Mouse (Mus musculus): ENCODE data around the gene Celf2.
A peak's percentile ranks its signal among the peaks of the same experiment; 100 is the strongest.

Gene Celf2

DNA sequence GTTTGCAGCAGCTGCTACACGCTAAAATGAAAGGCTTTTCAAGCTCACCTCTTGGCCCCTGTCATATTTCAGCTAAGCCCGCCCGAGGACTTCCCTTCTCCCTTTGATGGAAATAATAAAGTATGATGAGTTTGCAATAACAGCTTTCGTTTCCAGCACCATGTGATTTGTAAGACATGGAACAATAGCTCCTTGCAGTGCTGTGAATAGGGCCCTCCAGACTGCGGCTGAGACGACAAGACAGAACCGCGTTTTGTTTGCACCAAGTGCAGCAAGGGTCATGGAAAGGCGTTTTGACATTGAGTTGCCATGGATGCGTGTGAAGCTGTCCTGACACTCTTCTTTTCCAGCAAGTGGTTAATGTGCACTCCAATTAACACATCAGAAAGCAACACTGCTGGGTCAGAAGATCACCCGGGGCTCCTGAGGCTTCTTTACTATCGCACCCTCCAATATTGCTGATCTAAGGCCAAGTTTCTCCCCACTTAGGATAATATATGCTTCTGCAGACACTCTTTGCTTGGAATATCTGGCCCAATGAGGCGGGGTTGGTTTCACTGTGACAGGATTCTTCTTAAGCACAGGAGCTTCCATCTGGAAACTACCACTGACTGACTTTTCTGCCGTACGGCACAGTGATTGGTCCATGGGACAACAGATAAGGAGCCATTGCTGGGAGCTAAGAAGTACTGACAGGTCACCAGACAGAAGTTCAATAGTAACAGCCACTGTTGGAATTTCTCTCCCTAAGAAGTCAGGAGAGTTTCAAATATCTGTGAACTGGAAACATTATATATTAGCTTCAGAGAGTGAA, 301.5 kb downstream of the Celf2 start:
- no peak for DNase-seq (ENCODE audit: low spot score in 2 of 2)

DNA sequence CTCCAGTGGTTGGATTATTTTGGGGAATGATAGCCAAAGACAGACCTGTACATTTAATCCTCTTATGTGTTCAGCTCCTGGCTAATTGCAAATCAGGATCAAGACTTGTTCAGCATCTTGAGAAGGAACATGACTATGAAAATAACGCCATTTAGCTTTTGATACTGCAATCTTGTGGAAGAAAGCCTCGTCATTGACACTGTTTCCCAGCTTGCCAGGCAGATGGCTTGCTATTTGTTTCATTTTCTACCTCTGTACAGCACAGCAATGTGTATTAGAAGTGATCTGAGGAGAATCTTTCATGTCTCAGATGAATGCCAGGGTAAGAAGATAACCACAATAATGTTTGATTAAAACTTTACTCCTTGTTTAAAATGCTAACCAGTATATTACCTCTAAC, 315.9 kb downstream of the Celf2 start:
- DNase-seq (ENCODE audit: low spot score in 2 of 2), result no peak

DNA sequence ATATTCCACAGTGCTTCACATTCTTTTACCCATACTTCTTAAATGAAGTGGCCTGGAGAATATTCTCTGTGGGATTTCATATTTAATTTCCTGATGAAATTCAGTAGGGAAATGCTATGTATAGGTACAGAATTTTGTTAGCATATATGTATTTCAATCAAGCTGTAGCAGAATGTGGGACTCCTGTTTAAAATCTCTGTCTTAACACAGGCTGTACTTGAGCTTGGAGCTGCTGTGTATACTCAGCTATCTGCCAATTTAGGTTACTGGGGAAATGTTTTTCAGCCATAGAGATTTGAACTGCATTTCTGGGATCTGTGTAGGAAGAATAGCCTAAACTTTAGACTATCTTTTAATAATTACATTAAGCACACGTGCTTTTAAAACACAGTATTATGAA, 330.2 kb downstream of the Celf2 start:
- no peak for DNase-seq (ENCODE audit: low spot score in 2 of 2)

DNA sequence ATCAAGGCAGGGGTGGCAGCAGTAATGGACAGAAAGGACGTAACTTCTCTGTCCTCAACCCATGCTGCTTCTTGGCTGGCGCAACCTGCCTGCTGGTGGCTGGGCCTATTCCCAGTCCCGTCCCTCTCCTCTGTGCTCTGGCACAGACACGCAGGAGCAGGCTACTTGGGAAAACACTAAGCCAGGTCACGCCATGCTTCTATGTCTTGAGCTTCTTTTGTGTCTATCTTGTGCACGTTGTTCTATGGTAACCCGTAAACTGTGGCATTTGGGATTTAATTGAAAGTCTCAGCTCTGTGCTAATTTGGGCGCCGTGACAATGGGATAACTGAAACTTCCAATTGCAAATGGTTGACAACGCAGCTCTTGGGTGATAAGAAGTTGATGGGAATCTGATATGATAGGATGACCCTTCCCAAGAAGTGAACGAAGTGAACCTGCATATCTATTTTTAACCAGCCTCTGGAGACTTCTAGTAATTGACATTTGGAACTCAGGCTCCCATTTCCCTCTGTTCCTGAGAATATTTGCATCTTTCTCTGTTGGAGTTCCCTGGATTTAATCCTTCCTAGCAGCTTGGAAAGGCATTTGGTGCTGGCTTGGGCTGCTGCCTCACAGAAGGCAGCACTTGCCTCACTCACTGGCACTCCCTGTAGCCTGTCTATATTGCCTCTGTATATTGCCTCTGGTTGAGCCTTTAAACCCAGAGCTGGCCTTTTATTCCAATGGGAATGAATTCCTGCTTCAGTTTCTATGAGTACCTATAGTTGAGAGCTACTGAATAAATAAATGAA, 335.9 kb downstream of the Celf2 start:
- no peak for DNase-seq (ENCODE audit: low spot score in 2 of 2)

DNA sequence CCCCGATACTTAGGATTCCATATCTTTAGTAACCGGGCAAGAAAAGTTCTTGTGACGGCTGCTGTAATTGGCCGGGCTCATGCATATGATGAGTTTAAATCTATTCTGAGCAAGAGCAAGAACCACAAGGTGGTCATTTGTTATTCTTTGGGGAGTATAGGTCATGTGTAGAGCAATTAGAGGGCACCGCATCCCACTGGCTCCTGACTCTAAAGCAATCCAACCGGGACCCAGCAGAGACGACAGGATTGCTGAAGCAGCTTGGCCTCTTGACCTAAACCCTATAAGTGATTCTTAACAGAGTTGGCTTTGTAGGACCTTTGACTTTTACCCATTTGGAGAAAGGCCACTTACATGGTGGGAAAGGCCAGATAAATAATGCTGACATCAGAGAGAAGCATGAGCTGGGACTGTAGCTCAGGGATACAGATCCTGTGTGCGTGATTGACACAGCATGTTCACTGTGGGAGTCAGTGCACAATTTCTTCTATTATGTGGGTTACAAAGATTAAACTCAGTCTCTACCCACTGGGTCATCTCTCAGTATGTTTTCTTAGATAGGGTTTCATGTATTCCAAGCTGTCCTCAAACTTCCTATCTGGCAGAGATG, 338.2 kb downstream of the Celf2 start:
- DNase-seq (ENCODE audit: low spot score in 2 of 2), result no peak

DNA sequence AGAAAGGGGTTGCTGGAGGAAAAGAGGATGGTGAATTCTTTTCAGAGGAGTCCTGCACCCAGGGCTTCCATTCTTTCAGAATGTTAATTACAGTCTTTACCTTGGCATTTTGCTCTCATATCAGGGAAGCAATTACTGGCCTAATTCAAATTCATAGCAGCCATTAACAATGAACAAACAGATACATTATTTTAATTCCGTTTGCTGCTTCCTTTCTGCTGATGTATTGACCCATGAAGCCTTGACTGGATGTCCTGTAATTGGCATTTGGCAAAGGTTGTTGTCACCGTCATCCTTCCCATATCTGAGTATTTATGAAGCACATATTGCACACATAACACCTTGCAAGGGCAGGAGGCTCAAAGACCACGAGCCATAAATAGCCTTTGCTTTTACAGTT, 343.6 kb downstream of the Celf2 start:
- no peak for DNase-seq (ENCODE audit: low spot score in 2 of 2)

DNA sequence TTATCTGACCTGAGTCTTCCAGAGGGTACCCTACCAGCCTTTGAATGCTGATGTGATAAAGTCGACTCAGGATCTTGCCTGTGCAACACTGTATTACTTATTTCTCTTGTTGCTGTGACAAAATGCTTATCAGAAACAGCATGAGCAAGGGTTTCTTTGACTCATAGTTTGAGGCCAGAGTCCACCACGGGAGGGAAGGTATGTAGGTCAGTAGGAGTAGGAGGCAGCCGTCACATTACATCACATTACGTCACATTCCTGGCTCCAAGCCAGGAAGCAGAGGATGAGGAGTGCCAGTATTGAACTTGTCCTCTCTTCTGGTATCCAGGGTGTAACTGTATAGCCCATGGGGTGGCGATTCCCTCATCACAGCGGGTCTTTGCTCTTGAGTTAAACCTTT, 349.3 kb downstream of the Celf2 start:
- no peak for DNase-seq (ENCODE audit: low spot score in 2 of 2)

DNA sequence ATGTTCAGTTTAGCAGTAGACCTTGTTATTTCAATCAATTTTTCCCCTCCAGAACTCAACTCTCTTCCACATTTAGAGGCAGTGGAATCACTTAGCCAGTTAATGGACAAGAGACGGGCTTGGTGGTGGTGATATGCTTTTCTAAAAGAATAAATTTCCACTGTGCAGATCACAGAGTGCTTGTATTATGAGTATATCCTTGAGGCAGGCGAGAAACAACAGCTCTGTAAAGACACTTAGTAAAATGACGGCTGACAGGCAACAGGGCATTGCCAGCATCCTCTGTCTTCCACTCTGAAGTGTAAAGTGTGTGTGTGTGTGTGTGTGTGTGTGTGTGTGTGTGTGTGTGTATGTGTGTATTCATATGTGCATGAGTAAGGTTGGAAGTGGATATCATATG, 362.1 kb downstream of the Celf2 start:
- DNase-seq (ENCODE audit: low spot score in 2 of 2), result no peak

DNA sequence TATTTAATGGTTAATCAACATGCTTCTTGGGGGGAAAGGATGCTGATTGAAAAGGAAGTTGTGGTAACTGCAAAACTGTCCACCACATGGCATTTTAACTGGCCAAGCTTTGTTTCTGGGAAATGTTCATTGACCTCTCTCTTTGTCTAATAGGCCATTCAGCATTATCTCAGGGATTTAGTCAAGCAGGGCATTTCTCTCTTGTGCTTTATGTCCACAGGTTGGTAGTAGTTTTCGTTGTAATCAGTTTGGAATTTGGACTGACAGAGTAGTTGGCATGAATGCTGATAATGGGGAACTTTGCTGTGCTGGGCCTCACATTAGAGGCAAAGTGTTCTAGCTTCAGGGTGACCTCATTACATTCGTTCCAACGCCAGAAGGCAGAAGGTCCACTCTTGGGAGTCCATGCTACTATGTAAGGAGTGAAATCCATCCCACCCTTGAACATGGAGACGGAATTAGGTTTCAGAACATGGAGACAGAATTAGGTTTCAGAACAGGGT, 363.8 kb downstream of the Celf2 start:
- no peak for DNase-seq (ENCODE audit: low spot score in 2 of 2)

DNA sequence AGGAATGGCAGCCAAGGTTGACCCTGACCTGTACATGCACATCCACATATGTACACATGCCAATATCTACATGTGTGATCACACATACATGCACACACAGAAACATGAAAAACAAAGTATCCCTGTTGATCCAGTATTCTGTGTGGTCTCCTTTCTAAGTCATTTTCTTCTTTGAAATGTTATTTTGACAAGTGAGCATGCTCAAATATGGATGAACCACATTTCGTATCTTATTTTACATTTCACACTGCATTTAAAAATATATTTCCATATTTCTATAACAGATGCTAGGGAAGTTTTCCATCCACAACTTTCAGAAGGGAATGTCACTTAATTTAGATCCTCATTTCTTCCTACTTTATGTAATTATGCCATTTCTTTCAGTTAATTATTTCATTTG, 364.5 kb downstream of the Celf2 start:
- no peak for DNase-seq (ENCODE audit: low spot score in 2 of 2)

DNA sequence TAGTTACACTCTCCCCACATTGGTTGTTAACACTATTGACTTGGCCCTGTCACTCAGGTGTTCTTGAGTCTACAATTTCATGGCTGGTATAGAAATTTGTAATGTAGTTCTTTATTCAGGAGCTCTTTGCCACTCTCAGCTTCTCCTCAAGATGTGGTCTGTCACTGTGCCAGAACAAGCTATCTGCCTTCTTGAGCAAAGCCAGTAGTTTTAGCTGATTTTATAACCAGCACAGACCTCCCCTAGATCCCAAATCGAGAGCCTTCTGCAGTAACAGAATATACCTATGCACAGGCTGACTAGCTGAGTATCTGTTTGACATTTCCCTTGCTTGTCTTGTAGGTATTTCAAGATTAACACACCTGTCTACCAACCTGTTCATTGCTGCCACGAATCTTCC, 386.0 kb downstream of the Celf2 start:
- no peak for DNase-seq (ENCODE audit: low spot score in 2 of 2)

DNA sequence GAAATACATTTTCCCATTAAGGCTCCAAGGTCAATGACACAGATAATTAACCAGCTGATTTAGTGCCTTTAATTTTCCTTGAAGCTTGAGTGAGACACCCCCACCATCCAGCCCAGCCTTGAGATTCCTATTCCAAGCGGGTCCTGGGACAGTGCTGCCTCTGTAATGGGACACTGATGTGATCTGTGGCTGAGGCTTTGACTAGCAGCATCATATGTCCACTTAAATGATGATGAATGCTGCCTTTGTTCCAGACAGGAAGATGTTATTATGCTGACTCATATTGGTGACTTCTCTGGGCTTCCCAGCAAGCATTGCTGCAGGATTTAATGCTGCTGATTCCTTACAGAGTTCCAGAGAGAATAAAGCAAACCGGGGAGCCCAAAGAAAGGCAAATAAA, 393.6 kb downstream of the Celf2 start:
- DNase-seq (ENCODE audit: low spot score in 2 of 2), result no peak

DNA sequence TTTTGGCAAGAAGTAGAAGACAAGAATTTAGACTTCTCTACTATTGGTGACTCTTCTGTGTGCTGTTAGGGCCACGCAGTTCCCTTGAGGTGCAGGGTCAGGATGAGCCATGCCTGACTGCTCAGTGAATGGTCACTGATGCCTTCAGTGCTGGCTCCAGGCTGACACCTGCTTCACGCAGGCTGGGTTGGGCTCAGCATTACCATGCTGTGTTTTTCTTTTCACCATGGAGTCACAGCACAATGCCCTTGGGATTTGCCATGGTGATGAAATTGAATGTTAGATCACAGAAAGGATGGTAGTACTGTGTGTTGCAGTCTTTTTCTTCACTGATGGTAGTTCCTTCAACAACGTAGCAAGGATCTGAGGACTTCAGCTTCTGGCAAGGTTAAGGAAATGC, 394.2 kb downstream of the Celf2 start:
- DNase-seq (ENCODE audit: low spot score in 2 of 2), result peak in 1 of 2 experiments; percentile 8

DNA sequence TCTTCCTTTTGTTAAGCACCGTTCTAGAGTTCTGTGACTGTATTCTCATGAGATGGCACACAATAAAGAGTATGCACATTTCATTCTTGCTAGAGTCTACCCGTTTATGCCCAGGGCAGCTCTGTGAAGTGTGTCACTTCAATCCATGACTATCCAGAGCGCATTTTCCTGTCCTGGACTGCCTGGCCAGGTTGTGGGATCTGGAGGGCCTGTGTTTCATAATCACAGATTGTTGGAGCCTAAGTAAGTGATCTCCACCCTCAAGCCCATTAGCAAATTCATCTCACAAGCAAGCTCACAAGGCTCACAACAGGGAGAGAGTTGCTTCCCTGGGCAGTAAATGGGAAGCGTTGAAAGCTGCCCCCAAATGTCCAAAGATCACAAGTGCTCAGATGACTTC, 395.6 kb downstream of the Celf2 start:
- no peak for DNase-seq (ENCODE audit: low spot score in 2 of 2)

DNA sequence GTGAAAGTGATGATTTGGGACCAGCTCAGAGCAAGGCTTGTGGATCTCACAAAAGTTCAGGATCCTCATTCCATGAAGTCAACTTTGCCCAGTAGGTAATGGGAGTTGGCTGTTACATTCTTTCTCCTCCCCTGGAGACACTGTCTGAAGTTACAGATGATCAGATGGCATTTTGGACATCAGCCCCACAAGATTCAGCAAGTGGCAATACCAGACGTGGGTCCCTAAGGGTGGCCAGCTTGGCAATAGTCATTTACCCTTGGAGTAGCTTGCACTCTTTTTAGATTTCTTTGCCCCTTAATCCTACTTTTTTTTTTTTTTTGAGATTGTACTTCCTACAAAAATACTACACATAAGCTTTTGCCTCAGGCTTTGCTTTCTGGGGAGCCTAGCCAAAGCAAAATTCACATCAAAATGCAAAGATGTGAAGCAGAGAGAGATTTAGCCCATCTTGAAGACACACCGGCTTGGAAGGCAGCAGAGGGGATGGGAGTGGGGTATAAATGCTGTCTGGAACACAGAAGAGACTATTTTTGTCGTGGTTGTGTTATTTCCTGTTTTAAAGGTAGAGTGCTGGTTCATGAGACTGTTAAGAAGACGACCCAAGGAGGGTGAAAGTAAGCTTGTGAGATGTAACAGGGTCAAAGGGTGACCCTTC, 397.1 kb downstream of the Celf2 start:
- no peak for DNase-seq (ENCODE audit: low spot score in 2 of 2)

DNA sequence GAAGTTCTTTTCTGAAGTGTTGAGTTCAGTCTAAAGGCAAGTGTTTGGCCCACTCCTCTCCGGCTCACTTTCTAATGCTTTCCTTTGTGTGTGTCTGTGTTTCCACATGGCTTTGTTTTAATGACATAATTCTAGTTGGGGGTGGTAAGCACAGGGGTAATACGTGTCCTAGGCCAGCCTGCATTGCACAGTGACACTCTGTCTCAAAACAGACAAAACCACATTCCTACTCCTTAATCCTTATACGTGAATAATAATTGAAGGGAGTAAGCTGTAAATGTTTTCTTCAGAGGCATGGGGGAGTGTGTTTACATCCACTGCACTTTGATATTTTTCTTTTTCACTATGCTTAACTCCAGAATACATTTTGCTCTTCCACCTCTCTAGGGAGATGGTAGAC, 415.9 kb downstream of the Celf2 start:
- no peak for DNase-seq (ENCODE audit: low spot score in 2 of 2)

DNA sequence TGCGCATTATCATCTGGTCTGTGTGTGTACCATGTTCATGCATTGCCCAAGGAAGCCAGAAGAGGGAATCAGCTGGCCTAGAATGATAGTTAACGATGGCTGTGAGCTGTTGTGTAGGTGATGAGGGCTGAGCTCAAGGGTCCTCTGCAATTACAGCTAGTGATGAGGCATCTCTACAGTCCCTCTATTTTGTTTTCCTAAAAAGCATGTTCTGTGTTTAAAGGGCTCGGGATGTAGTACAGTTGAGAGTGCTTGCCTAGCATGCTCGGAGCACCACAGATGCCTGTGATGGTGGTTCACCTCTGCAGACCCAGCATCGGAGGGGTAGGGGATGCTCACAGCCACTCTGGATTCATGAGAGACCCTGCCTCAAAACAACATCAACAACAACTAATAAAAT, 416.7 kb downstream of the Celf2 start:
- no peak for DNase-seq (ENCODE audit: low spot score in 2 of 2)

DNA sequence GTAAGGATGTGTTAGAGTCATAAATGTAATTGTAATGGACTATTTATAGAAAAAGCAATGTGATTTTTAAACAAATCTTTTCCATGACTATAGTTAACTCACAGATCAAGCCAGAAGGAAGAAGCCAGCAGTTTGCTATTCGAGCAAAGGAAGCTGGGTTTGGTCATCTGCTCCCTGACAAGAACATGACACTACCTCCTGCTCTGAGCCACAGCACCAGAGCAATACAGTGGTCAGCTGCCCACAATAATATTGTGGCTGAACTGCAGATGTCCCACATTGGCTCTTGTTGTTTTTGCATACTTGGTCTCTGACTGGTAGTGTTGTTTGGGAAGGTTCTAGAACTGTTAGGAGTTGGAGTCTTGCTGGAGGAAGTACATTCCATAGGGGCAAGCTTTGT, 418.9 kb downstream of the Celf2 start:
- DNase-seq (ENCODE audit: low spot score in 2 of 2), result no peak

DNA sequence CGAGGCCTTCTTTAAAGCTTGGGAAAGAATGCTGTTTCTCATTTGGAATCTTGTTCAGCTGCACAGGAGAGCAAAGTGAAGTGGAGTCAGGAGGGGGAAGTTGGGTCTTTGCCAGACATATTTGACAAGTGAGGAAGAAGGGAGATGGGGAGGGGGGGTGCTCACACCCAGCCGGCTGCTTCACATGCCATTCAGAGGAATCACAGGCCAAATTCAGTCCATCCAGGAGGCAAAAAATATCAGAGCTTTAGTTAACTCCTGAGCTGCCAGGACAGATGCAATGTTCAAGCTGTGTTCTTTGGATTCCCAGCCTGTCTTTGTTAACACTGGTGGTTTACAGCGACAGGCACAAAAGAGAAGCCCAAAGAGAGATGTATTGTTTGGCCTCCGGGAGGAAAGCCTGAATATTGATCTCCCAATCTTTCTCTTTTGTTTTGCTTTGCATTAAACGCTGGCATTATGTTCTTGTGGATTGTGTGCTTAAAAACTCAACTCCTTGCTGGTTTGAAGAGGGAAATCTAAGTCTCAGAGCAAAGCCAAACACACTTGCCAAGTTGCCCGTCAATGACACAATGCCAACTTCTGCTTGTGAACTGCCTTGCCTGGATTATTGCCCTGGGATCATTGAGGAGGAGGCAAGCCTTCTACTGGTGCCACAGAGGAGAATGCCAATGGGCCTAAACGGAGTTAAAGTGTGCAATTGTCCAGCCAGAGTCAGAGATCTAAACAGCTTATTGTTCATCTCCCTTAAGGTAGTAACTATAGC, 420.1 kb downstream of the Celf2 start:
- no peak for DNase-seq (ENCODE audit: low spot score in 2 of 2)

DNA sequence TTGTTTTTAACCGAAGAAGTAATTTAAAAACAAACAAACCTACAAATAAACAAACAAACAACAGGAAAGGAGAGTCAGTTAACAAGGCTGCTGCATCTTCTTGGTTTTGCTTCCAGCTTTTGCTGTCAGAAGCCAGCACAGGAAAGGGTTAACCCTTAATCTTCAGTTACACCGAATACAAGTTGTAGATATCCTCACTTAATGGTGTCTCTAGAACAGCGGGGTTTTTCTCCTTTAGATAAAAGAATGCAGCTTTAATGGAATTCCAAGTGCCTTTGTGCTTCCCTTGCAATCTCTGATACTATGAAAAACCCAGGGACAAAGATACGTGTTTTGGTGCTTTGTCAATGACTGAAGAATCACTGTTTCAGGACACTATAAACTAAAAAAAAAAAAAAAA, 420.8 kb downstream of the Celf2 start:
- no peak for DNase-seq (ENCODE audit: low spot score in 2 of 2)

DNA sequence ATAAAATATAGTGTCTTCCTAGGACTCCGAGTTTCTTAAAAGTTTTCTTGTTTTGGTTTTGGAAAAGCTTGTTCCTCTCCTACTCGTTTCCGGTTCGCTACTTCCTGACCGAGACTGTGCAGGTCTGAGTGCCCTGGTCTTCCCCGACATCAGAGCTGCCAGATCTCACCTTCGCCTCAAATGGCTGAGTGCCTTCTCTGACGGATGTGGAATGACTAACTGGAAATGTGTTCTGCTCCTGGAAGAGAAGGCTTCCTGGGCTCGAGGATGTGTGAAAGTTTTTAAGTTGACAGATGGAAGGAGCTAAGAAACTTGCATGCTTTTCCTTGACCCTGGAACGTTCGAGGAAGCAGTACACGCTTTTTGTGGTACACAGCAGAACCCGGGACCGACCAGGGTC, 421.9 kb downstream of the Celf2 start:
- no peak for DNase-seq (ENCODE audit: low spot score in 2 of 2)
